Mouse (Mus musculus): ENCODE measurements around the gene Abr. TPM values are rescaled to one million over a fixed set of nuclear protein-coding genes. Genes with fewer than 3 reads are reported as not detected.

Abr gene
- polyA plus RNA-seq, 1 experiment, result 30.6 TPM

DNA sequence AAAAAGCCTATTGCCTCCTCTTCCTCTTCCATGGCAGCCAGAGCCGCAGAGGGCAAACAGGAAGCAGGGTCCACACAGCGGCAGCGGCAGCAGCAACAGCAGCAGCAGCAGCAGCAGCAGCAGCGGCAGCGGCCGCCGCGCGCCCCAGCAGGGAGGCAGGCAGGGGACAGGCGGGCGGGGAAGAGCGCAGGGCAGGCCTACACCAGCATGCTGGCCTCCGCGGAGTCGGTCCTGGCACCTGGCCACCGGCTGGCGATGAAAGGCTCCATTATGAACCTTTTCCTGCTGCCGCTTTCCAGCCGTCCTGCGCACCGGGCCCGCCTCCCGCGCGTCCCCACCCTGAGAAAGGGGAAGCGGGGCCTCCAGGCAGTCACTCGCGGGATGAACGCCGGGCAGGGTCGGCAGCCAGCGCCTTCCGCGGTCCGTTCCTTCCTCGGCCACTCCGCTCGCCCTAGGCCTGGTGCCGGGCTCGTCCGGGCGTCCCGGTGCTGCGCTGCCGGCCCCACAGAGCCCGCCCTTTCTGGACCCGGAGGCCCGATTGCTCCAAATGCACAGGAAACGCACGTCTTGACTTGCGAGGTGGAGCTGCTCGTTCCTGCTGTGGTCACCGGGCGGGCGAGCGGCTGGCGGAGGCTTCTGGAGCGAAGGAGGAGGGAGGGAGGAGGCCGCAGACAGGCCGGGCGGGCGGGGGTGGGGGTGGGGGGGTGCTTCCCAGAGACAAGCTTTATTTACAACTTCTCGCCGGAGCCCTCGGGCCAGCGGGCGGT is 127.6 kb downstream of the Abr start:
- Histone ChIP-seq H3K27me3 (ENCODE audit: control insufficient read depth, insufficient read depth, low read length, poor library complexity, severe bottlenecking) (no peaks in the 10 kb centered on the region), H3K27ac (ENCODE audit: insufficient read depth, low read length) (no peak overlapping the region), H3K4me1 (ENCODE audit: control insufficient read depth, insufficient read depth, low read length) (peaks cover 8% of the 10 kb centered on the region), H3K36me3 (ENCODE audit: control insufficient read depth, insufficient read depth, low read length, poor library complexity, severe bottlenecking) (no peaks in the 10 kb centered on the region), H3K4me3 (ENCODE audit: low read depth, low read length) (peak overlapping the region; percentile 69), H3K9me3 (replicated peaks; ENCODE audit: control insufficient read depth, insufficient read depth, low read length, poor library complexity, severe bottlenecking) (no peaks in the 10 kb centered on the region), H3K9ac (ENCODE audit: low read depth, poor library complexity, severe bottlenecking) (peak overlapping the region; percentile 84)
- TF ChIP-seq CTCF (IDR thresholded peaks at IDR 0.05; ENCODE audit: low read depth, low read length), result no peak

DNA sequence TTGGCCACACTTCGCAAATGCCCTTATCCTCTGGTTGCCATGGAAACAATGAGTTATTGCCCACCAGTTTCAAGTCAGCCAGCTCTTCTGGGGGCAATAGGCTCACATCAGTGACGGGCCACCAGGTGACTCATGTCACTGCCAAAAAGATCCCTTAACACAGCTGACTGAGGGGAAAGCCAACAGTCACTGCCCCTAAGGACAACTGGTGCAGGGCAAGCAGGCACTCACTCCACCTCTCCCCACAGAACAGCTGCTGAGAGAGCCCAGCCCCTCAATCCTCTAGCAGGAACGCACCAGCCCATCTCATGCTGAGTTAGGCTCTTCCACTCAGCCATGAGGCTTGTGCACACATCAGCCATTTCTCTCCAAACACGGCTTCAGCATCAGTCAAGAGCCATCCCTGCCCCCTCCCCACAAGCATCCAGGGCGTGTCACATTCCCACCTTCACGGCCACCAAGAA is 128.3 kb downstream of the Abr start:
- Histone ChIP-seq H3K9me3 (replicated peaks; ENCODE audit: control insufficient read depth, insufficient read depth, low read length, poor library complexity, severe bottlenecking) (no peaks in the 10 kb centered on the region), H3K36me3 (ENCODE audit: control insufficient read depth, insufficient read depth, low read length, poor library complexity, severe bottlenecking) (no peaks in the 10 kb centered on the region), H3K4me3 (ENCODE audit: low read depth, low read length) (peak overlapping the region; percentile 69), H3K9ac (ENCODE audit: low read depth, poor library complexity, severe bottlenecking) (peak overlapping the region; percentile 84), H3K27ac (ENCODE audit: insufficient read depth, low read length) (no peak overlapping the region), H3K4me1 (ENCODE audit: control insufficient read depth, insufficient read depth, low read length) (peaks cover 5% of the 10 kb centered on the region), H3K27me3 (ENCODE audit: control insufficient read depth, insufficient read depth, low read length, poor library complexity, severe bottlenecking) (no peaks in the 10 kb centered on the region)
- TF ChIP-seq POLR2A (IDR thresholded peaks at IDR 0.05; ENCODE audit: insufficient read depth, low read length) (no peak), EP300 (IDR thresholded peaks at IDR 0.05; ENCODE audit: insufficient read depth, low read depth, low read length) (no peak), CTCF (IDR thresholded peaks at IDR 0.05; ENCODE audit: low read depth, low read length) (no peak)

GRCm38 (mm10) chr11:76493167-76493566 is 128.9 kb downstream of the Abr start:
- Histone ChIP-seq H3K9me3 (replicated peaks; ENCODE audit: control insufficient read depth, insufficient read depth, low read length, poor library complexity, severe bottlenecking) (no peaks in the 10 kb centered on the region), H3K27me3 (ENCODE audit: control insufficient read depth, insufficient read depth, low read length, poor library complexity, severe bottlenecking) (no peaks in the 10 kb centered on the region), H3K4me1 (ENCODE audit: control insufficient read depth, insufficient read depth, low read length) (peaks cover 3% of the 10 kb centered on the region), H3K27ac (ENCODE audit: insufficient read depth, low read length) (no peak overlapping the region), H3K4me3 (ENCODE audit: low read depth, low read length) (no peak overlapping the region), H3K9ac (ENCODE audit: low read depth, poor library complexity, severe bottlenecking) (no peak overlapping the region), H3K36me3 (ENCODE audit: control insufficient read depth, insufficient read depth, low read length, poor library complexity, severe bottlenecking) (no peaks in the 10 kb centered on the region)
- TF ChIP-seq EP300 (IDR thresholded peaks at IDR 0.05; ENCODE audit: insufficient read depth, low read depth, low read length) (no peak), POLR2A (IDR thresholded peaks at IDR 0.05; ENCODE audit: insufficient read depth, low read length) (no peak), CTCF (IDR thresholded peaks at IDR 0.05; ENCODE audit: low read depth, low read length) (no peak)

- no peaks in the 10 kb centered on the region for H3K36me3 ChIP-seq (ENCODE audit: control insufficient read depth, insufficient read depth, low read length, poor library complexity, severe bottlenecking)
- no peaks in the 10 kb centered on the region for H3K9me3 ChIP-seq (replicated peaks; ENCODE audit: control insufficient read depth, insufficient read depth, low read length, poor library complexity, severe bottlenecking)
- no peaks in the 10 kb centered on the region for H3K27me3 ChIP-seq (ENCODE audit: control insufficient read depth, insufficient read depth, low read length, poor library complexity, severe bottlenecking)
- H3K4me1 ChIP-seq (ENCODE audit: control insufficient read depth, insufficient read depth, low read length), result peaks cover 3% of the 10 kb centered on the region
- H3K27ac ChIP-seq (ENCODE audit: insufficient read depth, low read length), result no peak overlapping the region
- no peak overlapping the region for H3K4me3 ChIP-seq (ENCODE audit: low read depth, low read length)
- H3K9ac ChIP-seq (ENCODE audit: low read depth, poor library complexity, severe bottlenecking), result no peak overlapping the region
- TF ChIP-seq CTCF (IDR thresholded peaks at IDR 0.05; ENCODE audit: low read depth, low read length) (no peak), POLR2A (IDR thresholded peaks at IDR 0.05; ENCODE audit: insufficient read depth, low read length) (no peak), EP300 (IDR thresholded peaks at IDR 0.05; ENCODE audit: insufficient read depth, low read depth, low read length) (no peak)
These were observed 130.3 kb downstream of the Abr start for GRCm38 (mm10) chr11:76491817-76492216.

GRCm38 (mm10) chr11:76489407-76489806 is 132.7 kb downstream of the Abr start:
- H3K4me3 ChIP-seq (ENCODE audit: low read depth, low read length), result no peak overlapping the region
- H3K4me1 ChIP-seq (ENCODE audit: control insufficient read depth, insufficient read depth, low read length), result peaks cover 5% of the 10 kb centered on the region
- no peak overlapping the region for H3K9ac ChIP-seq (ENCODE audit: low read depth, poor library complexity, severe bottlenecking)
- H3K9me3 ChIP-seq (replicated peaks; ENCODE audit: control insufficient read depth, insufficient read depth, low read length, poor library complexity, severe bottlenecking), result no peaks in the 10 kb centered on the region
- no peaks in the 10 kb centered on the region for H3K27me3 ChIP-seq (ENCODE audit: control insufficient read depth, insufficient read depth, low read length, poor library complexity, severe bottlenecking)
- no peak for TF ChIP-seq POLR2A (IDR thresholded peaks at IDR 0.05; ENCODE audit: insufficient read depth, low read length)
- no peak for TF ChIP-seq CTCF (IDR thresholded peaks at IDR 0.05; ENCODE audit: low read depth, low read length)
- TF ChIP-seq EP300 (IDR thresholded peaks at IDR 0.05; ENCODE audit: insufficient read depth, low read depth, low read length), result no peak
- H3K36me3 ChIP-seq (ENCODE audit: control insufficient read depth, insufficient read depth, low read length, poor library complexity, severe bottlenecking), result no peaks in the 10 kb centered on the region
- H3K27ac ChIP-seq (ENCODE audit: insufficient read depth, low read length), result no peak overlapping the region

GRCm38 (mm10) chr11:76487024-76487423 is 135.1 kb downstream of the Abr start:
- TF ChIP-seq CTCF (IDR thresholded peaks at IDR 0.05; ENCODE audit: low read depth, low read length) (no peak), POLR2A (IDR thresholded peaks at IDR 0.05; ENCODE audit: insufficient read depth, low read length) (no peak)
- no peak overlapping the region for H3K9ac ChIP-seq (ENCODE audit: low read depth, poor library complexity, severe bottlenecking)
- no peak overlapping the region for H3K27ac ChIP-seq (ENCODE audit: insufficient read depth, low read length)
- H3K4me1 ChIP-seq (ENCODE audit: control insufficient read depth, insufficient read depth, low read length), result peaks cover 12% of the 10 kb centered on the region
- H3K36me3 ChIP-seq (ENCODE audit: control insufficient read depth, insufficient read depth, low read length, poor library complexity, severe bottlenecking), result no peaks in the 10 kb centered on the region
- H3K9me3 ChIP-seq (replicated peaks; ENCODE audit: control insufficient read depth, insufficient read depth, low read length, poor library complexity, severe bottlenecking), result no peaks in the 10 kb centered on the region
- no peak overlapping the region for H3K4me3 ChIP-seq (ENCODE audit: low read depth, low read length)
- no peaks in the 10 kb centered on the region for H3K27me3 ChIP-seq (ENCODE audit: control insufficient read depth, insufficient read depth, low read length, poor library complexity, severe bottlenecking)
